Mouse (Mus musculus) midbrain, embryonic 10.5 days (tissue): ENCODE measurements around the gene Csn1s1. TPM values are rescaled to one million over a fixed set of nuclear protein-coding genes. Genes with fewer than 3 reads are reported as not detected.

ENCODE experiments used
- DNase-seq: peaks from one replicate; pipeline ENCODE4 v3.0.0-alpha.2; 2017; ENCODE audit warnings: low spot score
- H3K27ac ChIP-seq: fragments of 300-500 bp; sonication (generic); replicated peaks from 2 replicates; pipeline ENCODE4 v1.5.1; 2016; ENCODE audit warnings: mild to moderate bottlenecking
- H3K27me3 ChIP-seq: fragments of 300-500 bp; sonication (generic); 2 replicates; pipeline ENCODE4 v1.6.1; 2016; ENCODE audit warnings: low read depth, mild to moderate bottlenecking; ENCODE audit not compliant: poor library complexity, severe bottlenecking
- H3K36me3 ChIP-seq: fragments of 300-500 bp; sonication (generic); 2 replicates; pipeline ENCODE4 v1.6.1; 2016; ENCODE audit warnings: mild to moderate bottlenecking, moderate library complexity
- H3K4me1 ChIP-seq: fragments of 300-500 bp; sonication (generic); 2 replicates; pipeline ENCODE4 v1.6.1; 2016
- H3K4me3 ChIP-seq: fragments of 300-500 bp; sonication (generic); 2 replicates; pipeline ENCODE4 v1.5.1; 2016; ENCODE audit warnings: mild to moderate bottlenecking, moderate library complexity
- H3K9me3 ChIP-seq: fragments of 300-500 bp; sonication (generic); replicated peaks from 2 replicates; pipeline ENCODE4 v1.6.1; 2016; ENCODE audit warnings: mild to moderate bottlenecking
- WGBS: fragments of 180-500 bp; shearing (Covaris S2); methylation state at CpG from one replicate; pipeline ENCODE4 v1.1.7; 2016; 5-methylcytosine and 5-hydroxymethylcytosine counted together
- polyA plus RNA-seq: library from polyadenylated mRNA; unstranded; fragments of >200 nt; fragmentation: Nextera tagmentation; extraction: Ambion mirVana; gene quantifications from 2 replicates; pipeline ENCODE4 v1.2.1, GENCODE M21; 2016

The Csn1s1 gene
- polyA plus RNA-seq, result not detected in 2 replicates

GRCm38 (mm10) chr5:87665908-87666307 lies at the start of gene Csn1s1:
Csn1s1 (plus strand) TSS chr5:87666208.
- no peak for DNase-seq
- Histone ChIP-seq H3K27ac (no peak within 1 kb of the TSS), H3K4me3 (no peak within 1 kb of the TSS), H3K27me3 (no peaks in the 10 kb centered on the region), H3K36me3 (no peaks in the 10 kb centered on the region), H3K9me3 (no peaks in the 10 kb centered on the region), H3K4me1 (no peaks in the 10 kb centered on the region)

DNA sequence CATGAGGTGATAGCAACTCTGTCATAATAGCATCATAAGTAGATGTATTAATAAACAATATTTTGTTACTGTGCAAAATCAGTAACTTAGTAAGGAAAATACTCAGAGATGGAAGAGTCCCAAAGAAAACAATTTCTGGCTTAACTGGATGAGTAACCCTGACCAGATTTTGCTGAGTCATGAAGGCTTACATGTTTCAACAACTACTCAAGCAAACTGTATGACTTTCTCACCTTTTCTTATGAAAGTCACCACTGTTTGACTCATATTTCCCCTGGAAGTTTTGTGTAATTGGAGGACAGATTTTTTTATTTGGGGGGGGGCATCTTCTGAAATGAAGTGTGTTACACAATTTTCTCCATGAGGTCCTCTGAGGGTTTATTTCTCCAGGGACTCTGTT lies 43.3 kb upstream of the Csn1s1 start:
- Histone ChIP-seq H3K36me3 (no peaks in the 10 kb centered on the region), H3K4me3 (no peak overlapping the region), H3K4me1 (no peaks in the 10 kb centered on the region), H3K27ac (no peak overlapping the region), H3K27me3 (no peaks in the 10 kb centered on the region), H3K9me3 (no peaks in the 10 kb centered on the region)
- DNase-seq, result no peak

DNA sequence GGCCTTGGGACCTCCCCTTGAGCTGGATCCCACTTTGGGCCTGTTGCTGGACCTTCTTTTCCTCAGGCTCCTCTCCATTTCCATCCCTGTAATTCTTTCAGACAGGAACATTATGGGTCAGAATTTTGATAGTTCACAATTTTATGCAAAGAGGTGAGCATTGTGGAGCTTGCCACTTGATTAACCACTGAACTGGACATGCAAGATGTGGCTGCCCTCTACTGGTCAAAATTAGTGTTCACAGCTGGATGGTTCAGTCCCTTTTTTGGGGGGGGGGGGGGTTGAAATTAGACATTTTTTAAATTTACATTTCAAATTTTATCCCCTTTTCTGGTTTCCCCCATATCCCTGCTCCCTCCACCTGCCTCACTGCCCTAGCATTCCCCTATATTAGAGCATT lies 23.2 kb upstream of the Csn1s1 start:
- H3K27ac ChIP-seq, result no peak overlapping the region
- no peaks in the 10 kb centered on the region for H3K27me3 ChIP-seq
- no peak overlapping the region for H3K4me3 ChIP-seq
- DNase-seq, result no peak
- H3K9me3 ChIP-seq, result no peaks in the 10 kb centered on the region
- no peaks in the 10 kb centered on the region for H3K4me1 ChIP-seq
- no peaks in the 10 kb centered on the region for H3K36me3 ChIP-seq

DNA sequence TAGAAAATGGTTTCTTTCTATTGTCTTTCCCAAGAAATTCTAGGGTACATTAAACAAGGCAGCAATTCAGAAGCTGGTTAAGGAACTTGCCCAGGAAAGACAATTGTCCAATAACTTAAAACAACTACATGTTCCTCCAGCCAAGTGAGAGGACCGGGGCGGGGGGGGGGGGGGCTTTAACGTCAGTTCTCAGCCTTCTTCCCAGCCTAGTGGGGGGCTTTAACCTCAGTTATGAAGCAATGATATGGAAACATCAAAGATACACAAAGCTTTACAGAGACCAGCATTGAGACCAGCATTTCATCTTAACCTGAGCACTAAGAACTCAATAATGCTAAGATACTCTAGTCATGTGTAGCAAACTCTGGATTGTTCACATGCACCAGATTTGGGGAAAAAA lies 33.5 kb downstream of the Csn1s1 start, which contains the start of gene Csn2:
Gene Csn2, minus strand, starts transcription at position 101 of the 400 bp plus-strand sequence.
- Histone ChIP-seq H3K4me3 (no peak within 1 kb of the TSS), H3K36me3 (no peaks in the 10 kb centered on the region), H3K27ac (no peak within 1 kb of the TSS), H3K4me1 (no peaks in the 10 kb centered on the region), H3K9me3 (no peaks in the 10 kb centered on the region), H3K27me3 (no peaks in the 10 kb centered on the region)
- DNase-seq, result no peak
- 79% methylated on average over 3 of the region's 3 CpGs for WGBS

GRCm38 (mm10) chr5:87705891-87706290 lies 39.9 kb downstream of the Csn1s1 start:
- H3K36me3 ChIP-seq, result no peaks in the 10 kb centered on the region
- no peaks in the 10 kb centered on the region for H3K27me3 ChIP-seq
- no peaks in the 10 kb centered on the region for H3K4me1 ChIP-seq
- no peak for DNase-seq
- no peaks in the 10 kb centered on the region for H3K9me3 ChIP-seq
- no peak overlapping the region for H3K27ac ChIP-seq
- 88% methylated on average over 1 of the region's 1 CpGs for WGBS
- H3K4me3 ChIP-seq, result no peak overlapping the region

Other genes with a start within 250 kb of the Csn1s1 start
- gene Ugt2b38, start 242.0 kb upstream of the Csn1s1 start, polyA plus RNA-seq, result not detected in 2 replicates
- gene Ugt2a2, start 183.9 kb upstream of the Csn1s1 start, polyA plus RNA-seq, result not detected in 2 replicates
- gene Gm43638, start 179.4 kb upstream of the Csn1s1 start, polyA plus RNA-seq, result not detected in 2 replicates
- gene Ugt2a1, start 175.3 kb upstream of the Csn1s1 start, polyA plus RNA-seq, result not detected in 2 replicates
- gene Sult1b1, start 128.0 kb upstream of the Csn1s1 start, polyA plus RNA-seq, result not detected in 2 replicates
- not detected in 2 replicates for gene Sult1d1, start 97.2 kb upstream of the Csn1s1 start, polyA plus RNA-seq
- 0.12 TPM in 1 of 2 replicates, not detected in the other for gene Sult1e1, start 74.6 kb upstream of the Csn1s1 start, polyA plus RNA-seq
- not detected in 2 replicates for gene Csn2, start 33.4 kb downstream of the Csn1s1 start, polyA plus RNA-seq
- gene Csn1s2a, start 108.4 kb downstream of the Csn1s1 start, polyA plus RNA-seq, result not detected in 2 replicates
- gene Csn1s2b, start 141.9 kb downstream of the Csn1s1 start, polyA plus RNA-seq, result not detected in 2 replicates
- not detected in 2 replicates for gene Prr27, start 159.5 kb downstream of the Csn1s1 start, polyA plus RNA-seq
- not detected in 2 replicates for gene Odam, start 218.8 kb downstream of the Csn1s1 start, polyA plus RNA-seq